Mouse (Mus musculus): ENCODE measurements around the gene Ncam1.

DNA sequence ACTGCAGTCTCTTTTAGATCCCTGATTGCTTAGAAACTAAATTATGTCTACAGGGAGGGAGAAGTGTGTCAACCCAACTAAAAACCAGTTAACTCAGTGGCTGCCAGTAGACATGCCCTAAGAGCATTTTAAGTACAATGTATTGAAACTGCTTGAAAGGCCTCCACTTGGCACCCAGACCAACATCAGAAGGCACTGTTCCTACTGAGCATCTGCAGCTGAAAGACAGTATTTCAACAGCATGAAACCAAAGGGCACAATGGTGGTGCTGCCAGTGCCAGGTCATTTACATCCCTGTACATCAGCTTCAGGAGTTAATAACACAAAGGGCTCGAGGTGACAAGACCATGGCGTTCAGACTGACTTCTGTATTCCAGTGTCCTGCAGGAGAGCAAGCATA lies 5.5 kb downstream of the Ncam1 start:
- no peak for TF ChIP-seq CTCF (conservative IDR thresholded peaks at IDR 0.05; ENCODE audit: insufficient read depth, insufficient read length, low read depth, low read length)
- TF ChIP-seq POLR2A (IDR thresholded peaks at IDR 0.05; ENCODE audit: low read depth, low read length), result no peak
